Mouse (Mus musculus): ENCODE data around the gene Dnttip1. TPM values are rescaled to one million over a fixed set of nuclear protein-coding genes. Genes with fewer than 3 reads are reported as not detected.
A peak's percentile ranks its signal among the peaks of the same experiment; 100 is the strongest.

Dnttip1 gene
- polyA plus RNA-seq, 1 experiment from 2014 or later = 82.0 TPM

DNA sequence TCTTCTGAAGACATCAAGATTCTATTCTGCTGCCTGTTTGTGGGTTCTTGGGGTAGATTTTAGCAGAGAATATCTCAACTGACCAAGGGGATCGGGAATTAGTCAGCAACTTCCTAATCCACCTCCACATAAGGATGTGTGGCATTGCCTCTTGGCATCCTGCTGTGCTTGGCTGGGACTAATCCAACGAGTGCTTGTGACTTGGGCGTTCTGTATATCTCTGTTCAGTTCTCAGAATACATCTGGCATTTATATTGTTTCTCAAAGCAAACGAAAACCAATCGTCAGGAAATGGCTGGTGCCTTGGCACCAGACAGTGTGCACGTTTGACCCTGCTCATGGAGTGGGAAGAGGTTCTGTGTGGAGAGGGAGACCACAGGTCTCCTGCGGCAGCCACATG lies 5.9 kb upstream of the Dnttip1 start:
- ATAC-seq (replicated peaks; ENCODE audit: insufficient number of reproducible peaks, low FRiP score, low TSS enrichment, low read depth) (no peak), DNase-seq (ENCODE audit: low spot score) (no peak)
- no peaks in the 10 kb centered on the region for H3K36me3 ChIP-seq (replicated peaks; ENCODE audit: control insufficient read depth, insufficient read depth, low read depth, low read length)
- H3K27me3 ChIP-seq (ENCODE audit: control insufficient read depth, insufficient read depth, low read length) = no peaks in the 10 kb centered on the region
- no peak overlapping the region for H3K27ac ChIP-seq (replicated peaks; ENCODE audit: low read depth, low read length)
- 55% methylated on average over 7 of the region's 7 CpGs for WGBS
- H3K9me3 ChIP-seq (replicated peaks; ENCODE audit: control insufficient read depth, low read length) = no peaks in the 10 kb centered on the region
- H3K4me1 ChIP-seq (ENCODE audit: control insufficient read depth, insufficient read depth, low read length) = no peaks in the 10 kb centered on the region
- no peak overlapping the region for H3K9ac ChIP-seq (replicated peaks; ENCODE audit: low read length)
- H3K4me2 ChIP-seq (ENCODE audit: low read depth, low read length) = no peak overlapping the region
- no peak overlapping the region for H3K4me3 ChIP-seq (ENCODE audit: low read depth, low read length)

DNA sequence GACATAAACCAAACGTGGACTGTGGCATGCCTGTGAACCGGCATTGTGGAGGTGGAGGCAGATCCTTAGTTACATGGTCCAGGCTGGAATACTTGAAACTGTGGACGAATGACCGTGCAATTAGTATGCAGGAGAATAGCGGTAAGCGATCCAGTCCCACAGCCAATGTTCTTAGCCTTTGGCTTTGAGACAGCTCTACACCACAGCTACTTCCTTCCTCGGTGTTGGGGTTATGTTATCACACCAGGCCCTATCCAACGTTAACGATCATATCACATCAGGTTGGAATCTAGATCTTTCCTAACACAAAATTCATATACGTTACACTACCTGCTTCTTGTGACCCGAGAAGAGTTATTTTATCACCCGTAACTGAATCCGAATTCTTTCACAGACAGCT lies 796 bp upstream of the Dnttip1 start:
- H3K27ac ChIP-seq (replicated peaks; ENCODE audit: low read depth, low read length) = no peak overlapping the region
- H3K4me3 ChIP-seq (ENCODE audit: low read depth, low read length) = peak overlapping the region; percentile 85; the same call in 1 of the 2 replicates
- no peaks in the 10 kb centered on the region for H3K36me3 ChIP-seq (replicated peaks; ENCODE audit: control insufficient read depth, insufficient read depth, low read depth, low read length)
- no peaks in the 10 kb centered on the region for H3K9me3 ChIP-seq (replicated peaks; ENCODE audit: control insufficient read depth, low read length)
- no peaks in the 10 kb centered on the region for H3K4me1 ChIP-seq (ENCODE audit: control insufficient read depth, insufficient read depth, low read length)
- H3K27me3 ChIP-seq (ENCODE audit: control insufficient read depth, insufficient read depth, low read length) = no peaks in the 10 kb centered on the region
- H3K4me2 ChIP-seq (ENCODE audit: low read depth, low read length) = peak overlapping the region; percentile 69
- DNase-seq (ENCODE audit: low spot score) (no peak), ATAC-seq (replicated peaks; ENCODE audit: insufficient number of reproducible peaks, low FRiP score, low TSS enrichment, low read depth) (no peak)
- H3K9ac ChIP-seq (replicated peaks; ENCODE audit: low read length) = no peak overlapping the region; the same call in 1 of the 2 replicates
- WGBS = 75% methylated on average over 13 of the region's 13 CpGs

DNA sequence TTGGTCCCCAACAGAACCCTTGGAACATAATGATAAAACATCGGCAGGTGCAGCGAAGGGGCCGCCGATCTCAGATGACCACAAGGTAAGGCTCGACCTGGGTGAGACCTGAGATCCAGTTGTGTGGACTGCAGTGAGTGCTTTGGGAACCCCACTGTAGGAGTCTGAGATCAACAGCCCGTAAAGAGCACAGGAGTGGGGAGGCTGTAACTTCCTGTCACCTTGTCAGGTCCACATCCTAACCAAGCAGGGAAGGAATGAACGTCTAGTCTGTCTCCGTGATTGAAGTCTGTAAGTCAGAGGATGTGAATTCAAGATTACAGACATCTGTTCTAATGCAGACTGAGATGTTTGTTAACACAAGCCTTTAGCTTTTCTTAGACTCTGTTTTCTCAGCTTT lies 910 bp downstream of the Dnttip1 start:
- Histone ChIP-seq H3K9ac (replicated peaks; ENCODE audit: low read length) (peak overlapping the region; percentile 84), H3K36me3 (replicated peaks; ENCODE audit: control insufficient read depth, insufficient read depth, low read depth, low read length) (no peaks in the 10 kb centered on the region; the same call in 1 of the 2 replicates), H3K4me2 (ENCODE audit: low read depth, low read length) (peak overlapping the region; percentile 69), H3K4me1 (ENCODE audit: control insufficient read depth, insufficient read depth, low read length) (no peaks in the 10 kb centered on the region), H3K27ac (replicated peaks; ENCODE audit: low read depth, low read length) (no peak overlapping the region), H3K9me3 (replicated peaks; ENCODE audit: control insufficient read depth, low read length) (no peaks in the 10 kb centered on the region), H3K4me3 (ENCODE audit: low read depth, low read length) (peak overlapping the region; percentile 85), H3K27me3 (ENCODE audit: control insufficient read depth, insufficient read depth, low read length) (no peaks in the 10 kb centered on the region)
- 54% methylated on average over 8 of the region's 8 CpGs for WGBS
- DNase-seq (ENCODE audit: low spot score) (no peak), ATAC-seq (replicated peaks; ENCODE audit: insufficient number of reproducible peaks, low FRiP score, low TSS enrichment, low read depth) (no peak)

DNA sequence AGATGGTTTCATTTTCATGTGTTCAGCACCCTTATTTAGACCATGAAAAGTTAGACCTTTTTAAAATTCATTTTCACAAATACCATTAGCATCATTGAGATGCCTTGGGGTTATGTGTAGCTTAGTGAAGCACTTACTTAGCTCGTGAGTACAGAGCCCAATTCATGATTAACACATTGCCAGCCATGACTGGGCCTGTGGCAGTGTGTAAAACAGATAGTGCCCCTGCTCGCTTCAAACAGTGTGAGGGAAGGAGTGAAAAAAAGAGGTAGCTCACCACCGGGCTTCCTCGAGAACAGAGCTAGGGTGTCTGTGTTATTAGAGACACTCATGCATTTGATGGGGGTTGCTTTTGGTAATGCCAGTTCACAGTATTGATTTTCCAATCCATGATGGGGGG lies 2.4 kb downstream of the Dnttip1 start:
- no peaks in the 10 kb centered on the region for H3K9me3 ChIP-seq (replicated peaks; ENCODE audit: control insufficient read depth, low read length)
- no peak overlapping the region for H3K9ac ChIP-seq (replicated peaks; ENCODE audit: low read length)
- H3K27ac ChIP-seq (replicated peaks; ENCODE audit: low read depth, low read length) = no peak overlapping the region
- no peak overlapping the region for H3K4me3 ChIP-seq (ENCODE audit: low read depth, low read length)
- H3K27me3 ChIP-seq (ENCODE audit: control insufficient read depth, insufficient read depth, low read length) = no peaks in the 10 kb centered on the region
- no peak for DNase-seq (ENCODE audit: low spot score)
- no peak for ATAC-seq (replicated peaks; ENCODE audit: insufficient number of reproducible peaks, low FRiP score, low TSS enrichment, low read depth)
- no peaks in the 10 kb centered on the region; the same call in none of the 2 replicates for H3K36me3 ChIP-seq (replicated peaks; ENCODE audit: control insufficient read depth, insufficient read depth, low read depth, low read length)
- H3K4me1 ChIP-seq (ENCODE audit: control insufficient read depth, insufficient read depth, low read length) = no peaks in the 10 kb centered on the region
- 94% methylated on average over 4 of the region's 4 CpGs for WGBS
- no peak overlapping the region for H3K4me2 ChIP-seq (ENCODE audit: low read depth, low read length)

DNA sequence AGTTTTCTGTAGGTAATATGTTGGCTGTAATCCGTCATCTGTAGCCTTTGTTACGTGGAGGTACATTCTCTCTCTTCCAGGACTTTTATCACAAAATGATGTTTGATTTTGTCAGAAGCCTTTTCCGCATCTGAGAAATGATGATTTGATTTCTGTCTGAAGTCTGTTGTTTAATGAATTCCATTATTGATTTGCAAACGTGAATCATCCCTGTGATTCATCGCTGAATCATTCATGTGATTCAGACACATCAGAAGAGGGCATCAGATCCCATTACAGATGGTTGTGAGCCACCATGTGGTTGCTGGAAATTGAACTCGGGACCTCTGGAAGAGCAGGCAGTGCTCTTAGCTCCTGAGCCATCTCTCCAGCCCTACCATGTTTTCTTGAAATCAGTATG lies 3.2 kb downstream of the Dnttip1 start:
- WGBS = 89% methylated on average over 6 of the region's 6 CpGs
- DNase-seq (ENCODE audit: low spot score) = no peak
- H3K27me3 ChIP-seq (ENCODE audit: control insufficient read depth, insufficient read depth, low read length) = no peaks in the 10 kb centered on the region
- no peak for ATAC-seq (replicated peaks; ENCODE audit: insufficient number of reproducible peaks, low FRiP score, low TSS enrichment, low read depth)
- H3K9me3 ChIP-seq (replicated peaks; ENCODE audit: control insufficient read depth, low read length) = no peaks in the 10 kb centered on the region
- H3K36me3 ChIP-seq (replicated peaks; ENCODE audit: control insufficient read depth, insufficient read depth, low read depth, low read length) = peaks cover under 1% of the 10 kb centered on the region
- no peak overlapping the region for H3K27ac ChIP-seq (replicated peaks; ENCODE audit: low read depth, low read length)
- H3K4me2 ChIP-seq (ENCODE audit: low read depth, low read length) = no peak overlapping the region
- no peak overlapping the region for H3K4me3 ChIP-seq (ENCODE audit: low read depth, low read length)
- no peak overlapping the region for H3K9ac ChIP-seq (replicated peaks; ENCODE audit: low read length)
- no peaks in the 10 kb centered on the region for H3K4me1 ChIP-seq (ENCODE audit: control insufficient read depth, insufficient read depth, low read length)

DNA sequence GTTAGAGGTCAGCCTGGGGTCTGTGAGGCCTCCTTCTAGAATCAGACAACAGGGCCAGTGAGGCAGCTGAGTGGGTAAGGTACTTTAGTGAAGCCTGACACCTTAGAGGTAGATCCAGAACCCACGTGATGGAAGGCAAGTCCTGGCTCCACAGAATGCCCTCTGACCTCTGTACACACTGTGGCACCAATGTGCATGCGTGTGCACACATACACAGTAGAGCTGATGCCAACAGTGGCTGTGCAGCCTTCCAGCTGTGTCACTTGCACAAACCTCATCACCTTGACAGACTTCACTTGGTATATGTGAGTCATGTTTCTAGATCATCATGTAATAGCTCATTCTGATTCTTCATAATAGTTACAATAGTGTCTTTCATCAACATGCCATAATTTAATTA lies 6.7 kb downstream of the Dnttip1 start:
- H3K9me3 ChIP-seq (replicated peaks; ENCODE audit: control insufficient read depth, low read length) = no peaks in the 10 kb centered on the region
- ATAC-seq (replicated peaks; ENCODE audit: insufficient number of reproducible peaks, low FRiP score, low TSS enrichment, low read depth) = no peak
- H3K4me2 ChIP-seq (ENCODE audit: low read depth, low read length) = no peak overlapping the region
- H3K4me3 ChIP-seq (ENCODE audit: low read depth, low read length) = no peak overlapping the region
- no peaks in the 10 kb centered on the region for H3K4me1 ChIP-seq (ENCODE audit: control insufficient read depth, insufficient read depth, low read length)
- H3K36me3 ChIP-seq (replicated peaks; ENCODE audit: control insufficient read depth, insufficient read depth, low read depth, low read length) = peaks cover 6% of the 10 kb centered on the region
- DNase-seq (ENCODE audit: low spot score) = no peak
- no peak overlapping the region for H3K9ac ChIP-seq (replicated peaks; ENCODE audit: low read length)
- WGBS = 82% methylated on average over 2 of the region's 2 CpGs
- H3K27me3 ChIP-seq (ENCODE audit: control insufficient read depth, insufficient read depth, low read length) = no peaks in the 10 kb centered on the region
- no peak overlapping the region for H3K27ac ChIP-seq (replicated peaks; ENCODE audit: low read depth, low read length)

DNA sequence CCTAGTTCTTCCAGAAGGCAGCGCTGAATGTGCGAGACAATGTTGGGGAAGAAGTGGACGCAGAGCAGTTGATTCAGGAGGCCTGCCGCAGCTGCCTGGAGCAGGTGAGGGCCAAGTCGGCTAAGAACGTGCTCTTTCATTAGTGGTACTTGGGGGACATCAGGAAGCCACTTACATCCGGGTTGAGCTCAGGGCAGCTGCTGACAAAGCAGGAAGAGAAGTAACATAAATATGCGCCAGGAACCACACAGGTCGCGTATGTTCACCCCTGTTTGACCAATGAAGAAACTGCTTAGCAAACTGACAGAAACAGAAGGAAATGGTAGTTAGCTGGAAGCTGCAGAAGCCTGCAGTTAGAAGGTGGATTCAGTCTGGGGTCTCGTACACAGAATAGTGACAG lies 8.3 kb downstream of the Dnttip1 start:
- WGBS = 88% methylated on average over 11 of the region's 11 CpGs
- peaks cover 15% of the 10 kb centered on the region for H3K36me3 ChIP-seq (replicated peaks; ENCODE audit: control insufficient read depth, insufficient read depth, low read depth, low read length)
- no peak for ATAC-seq (replicated peaks; ENCODE audit: insufficient number of reproducible peaks, low FRiP score, low TSS enrichment, low read depth)

DNA sequence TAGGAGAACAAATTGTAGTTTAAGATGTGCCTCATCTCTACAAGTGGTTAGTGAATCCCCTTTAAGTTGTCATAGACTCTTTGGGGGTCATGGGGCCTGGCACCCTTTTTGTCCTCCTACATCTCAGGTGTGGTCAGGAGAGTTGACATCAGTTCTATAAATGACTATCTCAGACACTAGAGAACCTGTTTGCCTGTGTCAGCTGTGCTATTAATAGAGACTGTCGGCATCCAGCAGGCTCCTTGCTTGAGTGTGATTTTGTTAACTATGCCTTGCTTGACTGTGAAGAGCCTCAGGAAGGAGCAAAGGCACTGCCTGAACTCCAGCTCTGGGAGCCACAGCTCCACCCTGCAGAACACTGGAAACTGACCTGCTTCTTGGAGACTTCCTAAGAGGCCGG lies 9.0 kb downstream of the Dnttip1 start:
- 93% methylated on average over 2 of the region's 2 CpGs for WGBS
- Histone ChIP-seq H3K36me3 (replicated peaks; ENCODE audit: control insufficient read depth, insufficient read depth, low read depth, low read length) (peaks cover 15% of the 10 kb centered on the region), H3K4me3 (ENCODE audit: low read depth, low read length) (no peak overlapping the region), H3K4me2 (ENCODE audit: low read depth, low read length) (no peak overlapping the region), H3K9me3 (replicated peaks; ENCODE audit: control insufficient read depth, low read length) (no peaks in the 10 kb centered on the region), H3K9ac (replicated peaks; ENCODE audit: low read length) (no peak overlapping the region), H3K27ac (replicated peaks; ENCODE audit: low read depth, low read length) (no peak overlapping the region), H3K27me3 (ENCODE audit: control insufficient read depth, insufficient read depth, low read length) (no peaks in the 10 kb centered on the region), H3K4me1 (ENCODE audit: control insufficient read depth, insufficient read depth, low read length) (no peaks in the 10 kb centered on the region)
- ATAC-seq (replicated peaks; ENCODE audit: insufficient number of reproducible peaks, low FRiP score, low TSS enrichment, low read depth) (no peak), DNase-seq (ENCODE audit: low spot score) (no peak)

More for the DNA sequence above, 8.3 kb downstream of the Dnttip1 start:
- Histone ChIP-seq H3K4me1 (ENCODE audit: control insufficient read depth, insufficient read depth, low read length) (no peaks in the 10 kb centered on the region), H3K9me3 (replicated peaks; ENCODE audit: control insufficient read depth, low read length) (no peaks in the 10 kb centered on the region), H3K27me3 (ENCODE audit: control insufficient read depth, insufficient read depth, low read length) (no peaks in the 10 kb centered on the region), H3K9ac (replicated peaks; ENCODE audit: low read length) (no peak overlapping the region), H3K4me3 (ENCODE audit: low read depth, low read length) (no peak overlapping the region), H3K4me2 (ENCODE audit: low read depth, low read length) (no peak overlapping the region), H3K27ac (replicated peaks; ENCODE audit: low read depth, low read length) (no peak overlapping the region)
- DNase-seq (ENCODE audit: low spot score) = no peak

Measured in embryonic facial prominence, embryonic 11.5 days (tissue).